Mouse (Mus musculus) spleen, adult 2 months (tissue): Measurements from ENCODE around the gene Ccdc194. TPM values are rescaled to one million over a fixed set of nuclear protein-coding genes. Genes with fewer than 3 reads are reported as not detected.

Experiments
- DNase-seq, 2 experiments: peaks; one replicate each; pipeline versions ENCODE4 v3.0.0 to v3.0.0-alpha.2; 2012 to 2021; ENCODE audit warnings: low spot score in 2 of 2, low read depth in 1 of 2
- H3K27ac ChIP-seq: fragments of 200-500 bp; 2 replicates; pipeline ENCODE4 v1.5.1; 2012; ENCODE audit warnings: low read length, inconsistent platforms; ENCODE audit not compliant: insufficient read depth
- H3K27me3 ChIP-seq: fragments of 200-500 bp; 2 replicates; pipeline ENCODE4 v1.6.1; 2012; ENCODE audit warnings: mild to moderate bottlenecking, moderate library complexity, low read length, inconsistent platforms; ENCODE audit not compliant: control insufficient read depth, insufficient read depth
- H3K36me3 ChIP-seq: fragments of 200-500 bp; 2 replicates; pipeline ENCODE4 v1.6.1; 2012; ENCODE audit warnings: mild to moderate bottlenecking, low read length, inconsistent platforms; ENCODE audit not compliant: control insufficient read depth, insufficient read depth
- H3K4me1 ChIP-seq: fragments of 200-500 bp; 2 replicates; pipeline ENCODE4 v1.6.1; 2011; ENCODE audit warnings: inconsistent platforms; ENCODE audit not compliant: control insufficient read depth, insufficient read depth, insufficient read length
- H3K4me3 ChIP-seq: fragments of 200-500 bp; 2 replicates; pipeline ENCODE4 v1.5.1; 2011; ENCODE audit warnings: mild to moderate bottlenecking, inconsistent platforms; ENCODE audit not compliant: insufficient read depth, insufficient read length; ENCODE audit errors: extremely low read depth
- CTCF ChIP-seq: fragments of 200-500 bp; IDR thresholded peaks from 2 replicates; pipeline ENCODE4 v1.5.1; 2011; ENCODE audit warnings: mild to moderate bottlenecking, inconsistent platforms; ENCODE audit not compliant: insufficient read depth, insufficient read length, insufficient replicate concordance; ENCODE audit errors: extremely low read depth
- POLR2A ChIP-seq: fragments of 200-500 bp; IDR thresholded peaks from 2 replicates; pipeline ENCODE4 v1.6.1; 2011; ENCODE audit warnings: low read depth, low read length, inconsistent platforms
- WGBS: fragments of 180-500 bp; shearing (Covaris S2); methylation state at CpG from one replicate; pipeline ENCODE4 v1.1.7; 2018; 5-methylcytosine and 5-hydroxymethylcytosine counted together
- polyA plus RNA-seq: library from polyadenylated mRNA; depleted of rRNA; stranded (reverse); fragments of >200 nt; gene quantifications from 2 replicates; pipeline ENCODE4 v1.2.3, GENCODE M21; 2012

The Ccdc194 gene
- polyA plus RNA-seq, 1 experiment: 0.08 TPM

GRCm38 (mm10) chr8:71511644-71512043 lies 13.9 kb downstream of the Ccdc194 start, which contains the start of gene Plvap:
TSS of gene Plvap (minus strand) at chr8:71511752.
- H3K4me3 ChIP-seq: peak within 1 kb of the TSS; percentile 23; the same call in 1 of the 2 replicates
- H3K27ac ChIP-seq: peak within 1 kb of the TSS; percentile 1; the same call in 1 of the 2 replicates
- WGBS: 6% methylated on average over 14 of the region's 14 CpGs
- H3K27me3 ChIP-seq: no peaks in the 10 kb centered on the region
- DNase-seq: no peak
- TF ChIP-seq POLR2A (no peak), CTCF (no peak)
- no peaks in the 10 kb centered on the region for H3K36me3 ChIP-seq
- H3K4me1 ChIP-seq: no peaks in the 10 kb centered on the region; the same call in 1 of the 2 replicates

- Histone ChIP-seq H3K4me1 (no peaks in the 10 kb centered on the region; the same call in 1 of the 2 replicates), H3K27me3 (no peaks in the 10 kb centered on the region), H3K27ac (0 out of 2 replicates have a peak overlapping the region, but pooled peaks have one; percentile 21), H3K36me3 (no peaks in the 10 kb centered on the region), H3K4me3 (peak overlapping the region; percentile 7; the same call in 1 of the 2 replicates)
- TF ChIP-seq CTCF: no peak
- TF ChIP-seq POLR2A: no peak
- WGBS: 73% methylated on average over 2 of the region's 2 CpGs
- DNase-seq: no peak
These were observed 16.2 kb downstream of the Ccdc194 start for GRCm38 (mm10) chr8:71509316-71509715.

GRCm38 (mm10) chr8:71507589-71508104 lies 17.9 kb downstream of the Ccdc194 start:
- 2% methylated on average over 60 of the region's 61 CpGs for WGBS
- TF ChIP-seq CTCF: no peak
- TF ChIP-seq POLR2A: no peak
- Histone ChIP-seq H3K4me3 (peak overlapping the region; percentile 39; the same call in 1 of the 2 replicates), H3K27me3 (no peaks in the 10 kb centered on the region), H3K36me3 (no peaks in the 10 kb centered on the region), H3K4me1 (no peaks in the 10 kb centered on the region; the same call in 1 of the 2 replicates), H3K27ac (0 out of 2 replicates have a peak overlapping the region, but pooled peaks have one; percentile 37)
- DNase-seq: no peak

GRCm38 (mm10) chr8:71505979-71506378 lies 19.5 kb downstream of the Ccdc194 start:
- WGBS: 82% methylated on average over 4 of the region's 4 CpGs
- no peak overlapping the region for H3K4me3 ChIP-seq
- TF ChIP-seq CTCF (no peak), POLR2A (no peak)
- H3K4me1 ChIP-seq: no peaks in the 10 kb centered on the region; the same call in 1 of the 2 replicates
- H3K36me3 ChIP-seq: no peaks in the 10 kb centered on the region
- H3K27ac ChIP-seq: no peak overlapping the region
- no peak for DNase-seq
- H3K27me3 ChIP-seq: no peaks in the 10 kb centered on the region

GRCm38 (mm10) chr8:71505326-71505725 lies 20.2 kb downstream of the Ccdc194 start:
- DNase-seq: no peak
- Histone ChIP-seq H3K4me3 (no peak overlapping the region), H3K4me1 (no peaks in the 10 kb centered on the region; the same call in 1 of the 2 replicates), H3K27ac (no peak overlapping the region), H3K36me3 (no peaks in the 10 kb centered on the region), H3K27me3 (no peaks in the 10 kb centered on the region)
- TF ChIP-seq POLR2A (no peak), CTCF (no peak)
- 89% methylated on average over 4 of the region's 4 CpGs for WGBS

GRCm38 (mm10) chr8:71504349-71504748 lies 21.2 kb downstream of the Ccdc194 start:
- Histone ChIP-seq H3K27me3 (no peaks in the 10 kb centered on the region), H3K36me3 (no peaks in the 10 kb centered on the region), H3K27ac (no peak overlapping the region; the same call in 1 of the 2 replicates), H3K4me1 (no peaks in the 10 kb centered on the region; the same call in 1 of the 2 replicates), H3K4me3 (no peak overlapping the region)
- 92% methylated on average over 4 of the region's 4 CpGs for whole genome bisulfite sequencing
- DNase-seq: no peak
- no peak for TF ChIP-seq CTCF
- TF ChIP-seq POLR2A: no peak
